Mouse (Mus musculus) hindbrain, embryonic 14.5 days (tissue): ENCODE measurements around the gene Wwc1. TPM values are rescaled to one million over a fixed set of nuclear protein-coding genes. Genes with fewer than 3 reads are reported as not detected.
A peak's percentile ranks its signal among the peaks of the same experiment; 100 is the strongest.

Source experiments
- ATAC-seq: fragments of 200-750 bp; cut with Nextera tagmentation; 2 replicates; pipeline ENCODE4 v1.8.0; 2017; ENCODE audit warnings: moderate number of reproducible peaks, mild to moderate bottlenecking, moderate TSS enrichment, moderate library complexity; ENCODE audit not compliant: low FRiP score
- DNase-seq: peaks from one replicate; pipeline ENCODE4 v3.0.0-alpha.2; 2015; ENCODE audit warnings: low spot score
- H3K27ac ChIP-seq: fragments of 300-500 bp; sonication (generic); 2 replicates; pipeline ENCODE4 v1.5.1; 2014; ENCODE audit warnings: mild to moderate bottlenecking, moderate library complexity
- H3K27me3 ChIP-seq: fragments of 300-500 bp; sonication (generic); 2 replicates; pipeline ENCODE4 v1.6.1; 2014; ENCODE audit warnings: mild to moderate bottlenecking, low read length, mixed read lengths; ENCODE audit not compliant: control insufficient read depth, insufficient read depth
- H3K36me3 ChIP-seq: fragments of 300-500 bp; sonication (generic); replicated peaks from 2 replicates; pipeline ENCODE4 v1.6.1; 2014; ENCODE audit not compliant: control insufficient read depth, insufficient read depth
- H3K4me1 ChIP-seq: fragments of 300-500 bp; sonication (generic); replicated peaks from 2 replicates; pipeline ENCODE4 v1.6.1; 2014; ENCODE audit warnings: antibody characterized with exemption, low read length, mixed read lengths; ENCODE audit not compliant: control insufficient read depth, insufficient read depth
- H3K4me2 ChIP-seq: fragments of 300-500 bp; sonication (generic); replicated peaks from 2 replicates; pipeline ENCODE4 v1.6.1; 2014; ENCODE audit warnings: mild to moderate bottlenecking, moderate library complexity
- H3K4me3 ChIP-seq: fragments of 300-500 bp; sonication (generic); replicated peaks from 2 replicates; pipeline ENCODE4 v1.5.1; 2014; ENCODE audit warnings: mild to moderate bottlenecking, low read length
- H3K9ac ChIP-seq: fragments of 300-500 bp; sonication (generic); 2 replicates; pipeline ENCODE4 v1.6.1; 2014
- H3K9me3 ChIP-seq: fragments of 300-500 bp; sonication (generic); 2 replicates; pipeline ENCODE4 v1.6.1; 2016; ENCODE audit warnings: low read length; ENCODE audit not compliant: control insufficient read depth
- WGBS: fragments of 180-500 bp; shearing (Covaris S2); extraction: QIAGEN DNeasy Blood & Tissue Kit; methylation state at CpG from one replicate; pipeline ENCODE4 v1.1.7; 2014; 5-methylcytosine and 5-hydroxymethylcytosine counted together
- polyA plus RNA-seq: library from polyadenylated mRNA; unstranded; fragments of >200 nt; fragmentation: Nextera tagmentation; extraction: Ambion mirVana; gene quantifications from 2 replicates; pipeline ENCODE4 v1.2.1, GENCODE M21; 2014

Gene Wwc1
- polyA plus RNA-seq, 1 experiment from 2014 or later = 9.3 TPM

- no peak overlapping the region for H3K4me2 ChIP-seq
- WGBS = 64% methylated on average over 9 of the region's 9 CpGs
- H3K9ac ChIP-seq = no peak overlapping the region
- H3K4me3 ChIP-seq = no peak overlapping the region
- H3K27me3 ChIP-seq = no peaks in the 10 kb centered on the region
- H3K36me3 ChIP-seq = no peaks in the 10 kb centered on the region; the same call in 1 of the 2 replicates
- no peak for DNase-seq
- H3K9me3 ChIP-seq = no peaks in the 10 kb centered on the region
- H3K27ac ChIP-seq = peak overlapping the region; percentile 62
- peaks cover 24% of the 10 kb centered on the region for H3K4me1 ChIP-seq
- ATAC-seq = no peak
These were observed 88.0 kb downstream of the Wwc1 start for GRCm38 (mm10) chr11:35892293-35892692.

GRCm38 (mm10) chr11:35888790-35889189, 91.5 kb downstream of the Wwc1 start:
- Histone ChIP-seq H3K36me3 (no peaks in the 10 kb centered on the region; the same call in 1 of the 2 replicates), H3K9me3 (no peaks in the 10 kb centered on the region), H3K4me1 (peaks cover 19% of the 10 kb centered on the region), H3K27me3 (no peaks in the 10 kb centered on the region), H3K4me3 (no peak overlapping the region), H3K27ac (peak overlapping the region; percentile 51), H3K4me2 (no peak overlapping the region), H3K9ac (no peak overlapping the region)
- 23% methylated on average over 8 of the region's 8 CpGs for WGBS
- DNase-seq (no peak), ATAC-seq (peak; percentile 55; the same call in 1 of the 2 replicates)

GRCm38 (mm10) chr11:35882777-35883176, 97.5 kb downstream of the Wwc1 start:
- 94% methylated on average over 6 of the region's 6 CpGs for WGBS
- H3K9ac ChIP-seq = no peak overlapping the region
- H3K4me3 ChIP-seq = no peak overlapping the region
- no peak overlapping the region for H3K27ac ChIP-seq
- H3K4me2 ChIP-seq = no peak overlapping the region
- DNase-seq = no peak
- no peak for ATAC-seq
- no peaks in the 10 kb centered on the region for H3K9me3 ChIP-seq
- peaks cover 12% of the 10 kb centered on the region for H3K4me1 ChIP-seq
- H3K36me3 ChIP-seq = peaks cover 11% of the 10 kb centered on the region
- H3K27me3 ChIP-seq = no peaks in the 10 kb centered on the region

GRCm38 (mm10) chr11:35878559-35878897, 101.8 kb downstream of the Wwc1 start:
- no peak for DNase-seq
- no peaks in the 10 kb centered on the region for H3K9me3 ChIP-seq
- H3K27me3 ChIP-seq = no peaks in the 10 kb centered on the region
- H3K9ac ChIP-seq = no peak overlapping the region
- H3K36me3 ChIP-seq = peaks cover 11% of the 10 kb centered on the region; the same call in 1 of the 2 replicates
- no peak overlapping the region for H3K4me2 ChIP-seq
- peaks cover 39% of the 10 kb centered on the region for H3K4me1 ChIP-seq
- H3K27ac ChIP-seq = peak overlapping the region; percentile 67
- H3K4me3 ChIP-seq = no peak overlapping the region
- 31% methylated on average over 4 of the region's 4 CpGs for WGBS
- ATAC-seq = no peak

GRCm38 (mm10) chr11:35877651-35878558, 102.4 kb downstream of the Wwc1 start:
- no peak overlapping the region for H3K4me2 ChIP-seq
- H3K9me3 ChIP-seq = no peaks in the 10 kb centered on the region
- no peaks in the 10 kb centered on the region for H3K27me3 ChIP-seq
- peaks cover 42% of the 10 kb centered on the region for H3K4me1 ChIP-seq
- WGBS = 33% methylated on average over 14 of the region's 14 CpGs
- H3K36me3 ChIP-seq = peaks cover 7% of the 10 kb centered on the region; the same call in 1 of the 2 replicates
- DNase-seq (no peak), ATAC-seq (peak; percentile 68)
- H3K4me3 ChIP-seq = no peak overlapping the region
- no peak overlapping the region for H3K9ac ChIP-seq
- H3K27ac ChIP-seq = peak overlapping the region; percentile 67

- 0 out of 2 replicates have a peak overlapping the region, but pooled peaks have one; percentile 12 for H3K9ac ChIP-seq
- ATAC-seq = peak; percentile 58
- WGBS = 33% methylated on average over 21 of the region's 21 CpGs
These were observed 106.6 kb downstream of the Wwc1 start for GRCm38 (mm10) chr11:35873624-35874244.

GRCm38 (mm10) chr11:35870961-35871360, 109.4 kb downstream of the Wwc1 start:
- WGBS = 93% methylated on average over 9 of the region's 9 CpGs
- no peak overlapping the region for H3K4me3 ChIP-seq
- H3K27ac ChIP-seq = no peak overlapping the region
- peaks cover 31% of the 10 kb centered on the region for H3K4me1 ChIP-seq
- no peaks in the 10 kb centered on the region for H3K27me3 ChIP-seq
- DNase-seq (no peak), ATAC-seq (no peak)
- H3K36me3 ChIP-seq = peaks cover 24% of the 10 kb centered on the region
- no peak overlapping the region for H3K4me2 ChIP-seq
- no peak overlapping the region for H3K9ac ChIP-seq
- H3K9me3 ChIP-seq = no peaks in the 10 kb centered on the region

More at GRCm38 (mm10) chr11:35873624-35874244, 106.6 kb downstream of the Wwc1 start:
- Histone ChIP-seq H3K4me3 (no peak overlapping the region), H3K36me3 (peaks cover 15% of the 10 kb centered on the region), H3K4me1 (peaks cover 34% of the 10 kb centered on the region), H3K9me3 (no peaks in the 10 kb centered on the region), H3K4me2 (peak overlapping the region; percentile 42), H3K27ac (peak overlapping the region; percentile 50), H3K27me3 (no peaks in the 10 kb centered on the region)
- no peak for DNase-seq

- Histone ChIP-seq H3K9ac (peak overlapping the region; percentile 29; the same call in 1 of the 2 replicates), H3K4me1 (peaks cover 31% of the 10 kb centered on the region), H3K27me3 (no peaks in the 10 kb centered on the region), H3K4me3 (no peak overlapping the region), H3K4me2 (no peak overlapping the region), H3K9me3 (no peaks in the 10 kb centered on the region), H3K27ac (peak overlapping the region; percentile 89), H3K36me3 (peaks cover 24% of the 10 kb centered on the region)
- ATAC-seq (no peak), DNase-seq (no peak)
- 40% methylated on average over 7 of the region's 7 CpGs for WGBS
These were observed 114.2 kb downstream of the Wwc1 start for GRCm38 (mm10) chr11:35866140-35866539.

GRCm38 (mm10) chr11:35864981-35865604, 115.2 kb downstream of the Wwc1 start:
- 8% methylated on average over 9 of the region's 9 CpGs for WGBS
- peak overlapping the region; percentile 29 for H3K9ac ChIP-seq
- peak overlapping the region; percentile 32 for H3K4me2 ChIP-seq
- no peaks in the 10 kb centered on the region for H3K9me3 ChIP-seq
- peaks cover 17% of the 10 kb centered on the region for H3K36me3 ChIP-seq
- H3K27me3 ChIP-seq = no peaks in the 10 kb centered on the region
- peak; percentile 89 for ATAC-seq
- peaks cover 31% of the 10 kb centered on the region for H3K4me1 ChIP-seq
- no peak overlapping the region for H3K4me3 ChIP-seq
- peak overlapping the region; percentile 89 for H3K27ac ChIP-seq
- DNase-seq = peak; percentile 78
